Comparison of ENCODE assay signal across 16 mouse cellular contexts in the genomic region with DNA sequence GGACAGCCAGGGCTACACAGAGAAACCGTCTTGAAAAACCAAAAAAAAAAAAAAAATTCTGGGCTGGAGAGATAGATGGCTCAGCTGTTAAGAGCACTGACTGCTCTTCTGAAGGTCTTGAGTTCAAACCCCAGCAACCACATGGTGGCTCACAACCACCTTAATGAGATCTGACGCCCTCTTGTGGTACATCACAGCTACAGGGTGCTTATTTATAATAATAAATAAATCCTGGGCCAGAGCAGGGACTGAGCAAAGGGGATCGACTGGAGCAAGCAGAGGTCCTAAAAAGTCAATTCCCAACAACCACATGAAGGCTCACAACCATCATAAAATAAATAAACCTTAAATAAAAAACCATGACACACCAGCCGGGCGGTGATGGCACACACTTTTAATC. TPM values are rescaled to one million over a fixed set of nuclear protein-coding genes. Genes with fewer than 3 reads are reported as not detected.
DNase-seq lines count a peak whose midpoint lies in the region; ATAC-seq and TF ChIP-seq lines count a peak whose summit lies in the region.
"Had no signal": no experiment of that assay in that cellular context is flagged by ENCODE, and none has a peak within 500 bp of the region (broad histone marks: within the 10 kb centered on the region; RNA-seq: fewer than 3 reads in every experiment).

No protein-coding gene starts in this region.

- no peak for ATAC-seq in kidney, postnatal 0 days (replicated peaks; ENCODE audit: low FRiP score, low read depth)
- ATAC-seq in CD4-positive, CD25-positive, alpha-beta regulatory T cell, adult 4 months = peak; percentile 44
- ATAC-seq in common myeloid progenitor, adult 5-6 weeks (replicated peaks; ENCODE audit: low read depth, poor library complexity, severe bottlenecking) = 0 out of 2 replicates have a peak, but pooled peaks have one; percentile 32
- ATAC-seq in forebrain, embryonic 15.5 days (replicated peaks) = no peak
- ATAC-seq: forebrain, embryonic 16.5 days had no signal

- H3K27ac ChIP-seq in kidney, postnatal 0 days = no peak overlapping the region
- no peak overlapping the region for H3K27ac ChIP-seq in forebrain, embryonic 15.5 days (replicated peaks)
- H3K27ac ChIP-seq: limb, embryonic 15.5 days; midbrain, embryonic 10.5 days; stomach, embryonic 15.5 days had no signal

- no peak overlapping the region for H3K4me3 ChIP-seq in kidney, postnatal 0 days (replicated peaks; ENCODE audit: low read depth, low read length)
- H3K4me3 ChIP-seq in forebrain, embryonic 15.5 days = no peak overlapping the region
- H3K4me3 ChIP-seq: limb, embryonic 15.5 days; midbrain, embryonic 10.5 days; stomach, embryonic 15.5 days had no signal

- no peak overlapping the region for H3K4me2 ChIP-seq in kidney, postnatal 0 days (ENCODE audit: low read length)
- no peak overlapping the region for H3K4me2 ChIP-seq in forebrain, embryonic 15.5 days (replicated peaks)
- H3K4me2 ChIP-seq: limb, embryonic 15.5 days; stomach, embryonic 15.5 days had no signal

- TF ChIP-seq CTCF in kidney, postnatal 0 days (IDR thresholded peaks at IDR 0.05; ENCODE audit: low read depth) = peak; percentile 23; the same call in 1 of the 2 replicates

- no peak overlapping the region for H3K9ac ChIP-seq in kidney, postnatal 0 days (ENCODE audit: low read depth, low read length)
- H3K9ac ChIP-seq in forebrain, embryonic 15.5 days (replicated peaks) = no peak overlapping the region
- H3K9ac ChIP-seq: limb, embryonic 15.5 days; stomach, embryonic 15.5 days had no signal

- no peaks in the 10 kb centered on the region for H3K9me3 ChIP-seq in kidney, postnatal 0 days (replicated peaks; ENCODE audit: low read length)
- no peaks in the 10 kb centered on the region for H3K9me3 ChIP-seq in forebrain, embryonic 15.5 days
- H3K9me3 ChIP-seq: limb, embryonic 15.5 days; midbrain, embryonic 10.5 days; stomach, embryonic 15.5 days had no signal

- no peak for DNase-seq in kidney, postnatal 0 days (ENCODE audit: low spot score)
- DNase-seq in kidney, adult 18-20 months = no peak
- peak; percentile 54 for DNase-seq in 416B (ENCODE audit: low read depth)
- DNase-seq in thymus, postnatal 10 days (ENCODE audit: low spot score in 2 of 2) = no peak
- DNase-seq in thymus, postnatal 36 days = no peak
- DNase-seq: gastrocnemius, postnatal 36 days; kidney, postnatal 36 days; right cerebral cortex, postnatal 25 days; thymus, postnatal 4 days had no signal

- no peaks in the 10 kb centered on the region for H3K4me1 ChIP-seq in kidney, postnatal 0 days (replicated peaks; ENCODE audit: insufficient read depth, low read length)
- H3K4me1 ChIP-seq in forebrain, embryonic 15.5 days = no peaks in the 10 kb centered on the region
- H3K4me1 ChIP-seq: limb, embryonic 15.5 days; midbrain, embryonic 10.5 days; stomach, embryonic 15.5 days had no signal

- 86% methylated on average over 5 of the region's 5 CpGs for WGBS in kidney, postnatal 0 days
- WGBS in forebrain, embryonic 15.5 days = 90% methylated on average over 5 of the region's 5 CpGs

- H3K36me3 ChIP-seq in kidney, postnatal 0 days (ENCODE audit: insufficient read depth, low read length) = peaks cover 52% of the 10 kb centered on the region
- H3K36me3 ChIP-seq in forebrain, embryonic 15.5 days = peaks cover 84% of the 10 kb centered on the region

- H3K27me3 ChIP-seq in kidney, postnatal 0 days (ENCODE audit: insufficient read depth, low read length) = no peaks in the 10 kb centered on the region
- H3K27me3 ChIP-seq in forebrain, embryonic 15.5 days = no peaks in the 10 kb centered on the region
- H3K27me3 ChIP-seq: limb, embryonic 15.5 days; stomach, embryonic 15.5 days had no signal

RNA-seq across cellular contexts. Expression of a gene that starts 15.6 kb away (rescaled TPM):
- 412 and 452 TPM in 2 replicates for polyA plus RNA-seq in kidney, postnatal 0 days (2015; fragmentation: Nextera tagmentation; extraction: Ambion mirVana)
- polyA plus RNA-seq in CD4-positive, CD25-positive, alpha-beta regulatory T cell, adult 4 months (2017; shearing (Covaris generic)) = 100 to 1,000 TPM; 309 to 341 TPM
- 262 and 283 TPM in 2 replicates for total RNA-seq in common myeloid progenitor, adult 5-6 weeks (2017)
- 477 and 483 TPM in 2 replicates for polyA plus RNA-seq in forebrain, embryonic 15.5 days (2015; fragmentation: Nextera tagmentation; extraction: Ambion mirVana)

RNA-seq across cellular contexts. Expression of a gene that starts 45.0 kb away (rescaled TPM):
- 292 and 305 TPM in 2 replicates for polyA plus RNA-seq in kidney, postnatal 0 days (2015; fragmentation: Nextera tagmentation; extraction: Ambion mirVana)
- 10 to 100 TPM in 1 of 2 experiments, 1 to 10 TPM in 1; 2.0 to 14.6 TPM for polyA plus RNA-seq in CD4-positive, CD25-positive, alpha-beta regulatory T cell, adult 4 months (2017; shearing (Covaris generic))
- 8.8 and 19.2 TPM in 2 replicates for total RNA-seq in common myeloid progenitor, adult 5-6 weeks (2017)
- polyA plus RNA-seq in forebrain, embryonic 15.5 days (2015; fragmentation: Nextera tagmentation; extraction: Ambion mirVana) = 16.1 and 21.9 TPM in 2 replicates

Comparison
In these comparisons a context has a peak if more than half of its experiments do, and no peak if none do; other contexts are left out.
1. ATAC-seq: peak in CD4-positive, CD25-positive, alpha-beta regulatory T cell, adult 4 months (single experiment) and common myeloid progenitor, adult 5-6 weeks (single experiment); none in kidney, postnatal 0 days (single experiment) and forebrain, embryonic 15.5 days (single experiment).
2. RNA of a gene that starts 45.0 kb away (polyA plus RNA-seq): 292 to 305 TPM in kidney, postnatal 0 days; 16.1 to 21.9 TPM in forebrain, embryonic 15.5 days and 2.0 to 14.6 TPM in CD4-positive, CD25-positive, alpha-beta regulatory T cell, adult 4 months; every median in the first group is over 10 times any median in the second.